10 mouse cellular contexts compared by ENCODE assay signal in genomic region chr6:7846726-7847439, GRCm38 (mm10). TPM values are rescaled to one million over a fixed set of nuclear protein-coding genes. Genes with fewer than 3 reads are reported as not detected.
DNase-seq lines count a peak whose midpoint lies in the region; ATAC-seq lines count a peak whose summit lies in the region.
"Had no signal": no experiment of that assay in that cellular context is flagged by ENCODE, and none has a peak within 500 bp of the region (broad histone marks: within the 10 kb centered on the region; RNA-seq: fewer than 3 reads in every experiment).

No protein-coding gene starts in this region.

- ATAC-seq in heart, embryonic 15.5 days (replicated peaks; ENCODE audit: insufficient number of reproducible peaks, insufficient read depth, low FRiP score, low read depth): no peak
- no peak for ATAC-seq in hindbrain, embryonic 15.5 days (ENCODE audit: low FRiP score, low read depth)
- ATAC-seq in neural tube, embryonic 13.5 days (ENCODE audit: low read depth): no peak
- ATAC-seq in monocyte, adult 5-6 weeks (replicated peaks; ENCODE audit: insufficient number of reproducible peaks, low FRiP score, low TSS enrichment, poor library complexity, severe bottlenecking): no peak
- no peak for ATAC-seq in granulocyte monocyte progenitor cell, adult 5-6 weeks (replicated peaks; ENCODE audit: poor library complexity, severe bottlenecking)
- ATAC-seq: Patski had no signal

- 0 out of 2 replicates have a peak overlapping the region, but pooled peaks have one; percentile 10 for H3K4me3 ChIP-seq in heart, embryonic 15.5 days
- peak overlapping the region; percentile 13; the same call in 1 of the 2 replicates for H3K4me3 ChIP-seq in hindbrain, embryonic 15.5 days
- H3K4me3 ChIP-seq in neural tube, embryonic 13.5 days: 0 out of 2 replicates have a peak overlapping the region, but pooled peaks have one; percentile 0

- peaks cover 25% of the 10 kb centered on the region for H3K4me1 ChIP-seq in heart, embryonic 15.5 days (replicated peaks)
- H3K4me1 ChIP-seq in hindbrain, embryonic 15.5 days (replicated peaks): peaks cover 25% of the 10 kb centered on the region
- peaks cover 29% of the 10 kb centered on the region for H3K4me1 ChIP-seq in neural tube, embryonic 13.5 days (replicated peaks)

- peak overlapping the region; percentile 45 for H3K4me2 ChIP-seq in heart, embryonic 15.5 days
- peak overlapping the region; percentile 29 for H3K4me2 ChIP-seq in hindbrain, embryonic 15.5 days
- peak overlapping the region; percentile 34 for H3K4me2 ChIP-seq in neural tube, embryonic 13.5 days

- WGBS in heart, embryonic 15.5 days: 62% methylated on average over 8 of the region's 8 CpGs
- 77% methylated on average over 8 of the region's 8 CpGs for WGBS in hindbrain, embryonic 15.5 days
- 79% methylated on average over 8 of the region's 8 CpGs for whole genome bisulfite sequencing in neural tube, embryonic 13.5 days

- DNase-seq in heart, postnatal 14 days: no peak
- peak; percentile 73 to 78 for DNase-seq in B cell, adult 2 months
- no peak for DNase-seq in yolk sac, embryonic 10.5 days (ENCODE audit: low spot score)
- DNase-seq: layer of hippocampus, postnatal 36 days had no signal

- H3K9me3 ChIP-seq in heart, embryonic 15.5 days (replicated peaks): no peaks in the 10 kb centered on the region
- no peaks in the 10 kb centered on the region for H3K9me3 ChIP-seq in hindbrain, embryonic 15.5 days
- H3K9me3 ChIP-seq in neural tube, embryonic 13.5 days: no peaks in the 10 kb centered on the region

- intact Hi-C loops in heart, postnatal 14 days (cut with DNase I): loop anchor here (5.0 to 10.0 kb wide), 3 partner anchors 115 to 340 kb away; no protein-coding TSS in a partner anchor

- no peak overlapping the region for H3K9ac ChIP-seq in heart, embryonic 15.5 days
- H3K9ac ChIP-seq in hindbrain, embryonic 15.5 days: no peak overlapping the region
- H3K9ac ChIP-seq in neural tube, embryonic 13.5 days: no peak overlapping the region

- H3K27ac ChIP-seq in heart, embryonic 15.5 days: no peak overlapping the region
- no peak overlapping the region for H3K27ac ChIP-seq in hindbrain, embryonic 15.5 days (replicated peaks)
- no peak overlapping the region for H3K27ac ChIP-seq in neural tube, embryonic 13.5 days (replicated peaks)

- H3K27me3 ChIP-seq in heart, embryonic 15.5 days: no peaks in the 10 kb centered on the region
- no peaks in the 10 kb centered on the region for H3K27me3 ChIP-seq in hindbrain, embryonic 15.5 days
- no peaks in the 10 kb centered on the region for H3K27me3 ChIP-seq in neural tube, embryonic 13.5 days
- H3K27me3 ChIP-seq: Patski had no signal

- no peaks in the 10 kb centered on the region for H3K36me3 ChIP-seq in heart, embryonic 15.5 days
- no peaks in the 10 kb centered on the region for H3K36me3 ChIP-seq in hindbrain, embryonic 15.5 days
- H3K36me3 ChIP-seq in neural tube, embryonic 13.5 days: no peaks in the 10 kb centered on the region

RNA-seq across cellular contexts. Expression of gene C1galt1, which starts 2.2 kb away (rescaled TPM):
- 3.0 and 3.1 TPM in 2 replicates for polyA plus RNA-seq in heart, embryonic 15.5 days (2015; fragmentation: Nextera tagmentation; extraction: Ambion mirVana)
- 10 to 100 TPM; 16.8 to 17.4 TPM for total RNA-seq in heart, postnatal 14 days (2021)
- 1.8 and 2.1 TPM in 2 replicates for polyA plus RNA-seq in hindbrain, embryonic 15.5 days (2015; fragmentation: Nextera tagmentation; extraction: Ambion mirVana)
- 1.8 TPM in 2 replicates for polyA plus RNA-seq in neural tube, embryonic 13.5 days (2015; fragmentation: Nextera tagmentation; extraction: Ambion mirVana)
- total RNA-seq in monocyte, adult 5-6 weeks (2017): 34.0 to 38.6 TPM (median 38.1 TPM) in 3 replicates
- 18.5 and 18.9 TPM in 2 replicates for total RNA-seq in granulocyte monocyte progenitor cell, adult 5-6 weeks (2014; fragmentation: Nextera tagmentation)
- 16.6 and 20.2 TPM in 2 replicates for total RNA-seq in granulocyte monocyte progenitor cell, adult 5-6 weeks (2017)

Comparison
In these comparisons a context has a peak if more than half of its experiments do, and no peak if none do; other contexts are left out.
1. DNase-seq: peak in B cell, adult 2 months (2 of 2); none in heart, postnatal 14 days (0 of 2) and yolk sac, embryonic 10.5 days (single experiment).
2. Peak in every context shown above with its lines, with median percentiles within 50 percentile points of each other: H3K4me2 ChIP-seq and H3K4me3 ChIP-seq.